Mouse (Mus musculus): ENCODE data around the gene Grid1. TPM values are rescaled to one million over a fixed set of nuclear protein-coding genes. Genes with fewer than 3 reads are reported as not detected.

Gene Grid1
- polyA plus RNA-seq, 1 experiment from 2014 or later = 0.02 TPM

DNA sequence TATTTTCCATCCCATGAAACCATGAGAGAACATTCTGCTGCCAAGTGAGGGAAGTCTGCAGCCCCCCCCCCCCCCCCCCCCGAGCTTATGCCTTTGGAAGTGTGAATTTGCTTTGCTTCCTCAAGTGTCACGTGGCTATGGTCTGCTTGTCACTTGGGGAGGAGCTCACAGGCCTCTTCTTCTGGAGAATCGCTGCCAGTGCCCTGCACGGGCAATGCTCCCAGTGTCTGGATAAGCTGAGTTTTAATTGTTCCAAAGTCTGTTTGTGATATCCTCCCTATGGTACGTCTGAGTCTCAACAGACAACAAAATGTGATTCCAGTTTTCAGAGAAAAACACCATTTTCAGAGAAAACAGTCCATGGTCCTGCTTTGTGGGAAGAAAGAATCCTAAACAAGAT lies 682.4 kb downstream of the Grid1 start:
- Histone ChIP-seq H3K27me3 (ENCODE audit: control insufficient read depth, insufficient read depth, low read depth, low read length) (no peaks in the 10 kb centered on the region), H3K27ac (ENCODE audit: low read length) (no peak overlapping the region), H3K4me2 (ENCODE audit: low read depth, low read length) (no peak overlapping the region), H3K36me3 (ENCODE audit: control insufficient read depth, insufficient read depth) (no peaks in the 10 kb centered on the region), H3K9me3 (replicated peaks; ENCODE audit: control insufficient read depth, low read length) (no peaks in the 10 kb centered on the region), H3K4me3 (ENCODE audit: low read depth, low read length) (no peak overlapping the region), H3K4me1 (ENCODE audit: control insufficient read depth, low read depth, low read length) (no peaks in the 10 kb centered on the region), H3K9ac (ENCODE audit: low read depth, low read length) (no peak overlapping the region)
- 31% methylated on average over 4 of the region's 5 CpGs for WGBS (ENCODE audit: insufficient replicate concordance)
- ATAC-seq (ENCODE audit: low read depth) = no peak

- ATAC-seq (ENCODE audit: low read depth) = no peak
- Histone ChIP-seq H3K9me3 (replicated peaks; ENCODE audit: control insufficient read depth, low read length) (no peaks in the 10 kb centered on the region), H3K27me3 (ENCODE audit: control insufficient read depth, insufficient read depth, low read depth, low read length) (no peaks in the 10 kb centered on the region), H3K4me3 (ENCODE audit: low read depth, low read length) (no peak overlapping the region), H3K27ac (ENCODE audit: low read length) (no peak overlapping the region), H3K4me2 (ENCODE audit: low read depth, low read length) (no peak overlapping the region), H3K36me3 (ENCODE audit: control insufficient read depth, insufficient read depth) (no peaks in the 10 kb centered on the region), H3K9ac (ENCODE audit: low read depth, low read length) (no peak overlapping the region), H3K4me1 (ENCODE audit: control insufficient read depth, low read depth, low read length) (no peaks in the 10 kb centered on the region)
These were observed 699.5 kb downstream of the Grid1 start for GRCm38 (mm10) chr14:35519402-35519801.

DNA sequence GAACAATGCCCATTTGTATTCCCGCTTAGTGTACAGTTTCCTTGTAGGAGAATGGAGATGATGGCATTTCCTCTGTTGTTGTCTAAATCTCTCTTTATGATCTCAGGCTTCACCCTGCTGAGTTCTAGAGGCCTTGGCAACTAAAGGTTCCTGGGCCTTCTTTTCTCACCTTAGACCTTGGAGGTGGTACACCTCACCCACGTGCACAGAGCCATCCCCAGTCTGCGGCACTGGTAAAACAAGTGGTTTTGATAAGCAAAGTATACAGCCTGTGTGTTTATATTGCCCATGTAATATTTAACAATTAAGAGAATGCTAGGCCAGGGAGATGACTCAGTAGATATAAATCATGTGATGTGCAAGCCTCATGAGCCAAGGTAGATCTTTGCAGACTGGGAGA lies 718.9 kb downstream of the Grid1 start:
- Histone ChIP-seq H3K9ac (ENCODE audit: low read depth, low read length) (no peak overlapping the region), H3K27ac (ENCODE audit: low read length) (no peak overlapping the region), H3K4me1 (ENCODE audit: control insufficient read depth, low read depth, low read length) (no peaks in the 10 kb centered on the region), H3K9me3 (replicated peaks; ENCODE audit: control insufficient read depth, low read length) (no peaks in the 10 kb centered on the region), H3K36me3 (ENCODE audit: control insufficient read depth, insufficient read depth) (no peaks in the 10 kb centered on the region), H3K4me3 (ENCODE audit: low read depth, low read length) (no peak overlapping the region), H3K27me3 (ENCODE audit: control insufficient read depth, insufficient read depth, low read depth, low read length) (no peaks in the 10 kb centered on the region), H3K4me2 (ENCODE audit: low read depth, low read length) (no peak overlapping the region)
- no peak for ATAC-seq (ENCODE audit: low read depth)
- WGBS (ENCODE audit: insufficient replicate concordance) = 57% methylated on average over 3 of the region's 3 CpGs

DNA sequence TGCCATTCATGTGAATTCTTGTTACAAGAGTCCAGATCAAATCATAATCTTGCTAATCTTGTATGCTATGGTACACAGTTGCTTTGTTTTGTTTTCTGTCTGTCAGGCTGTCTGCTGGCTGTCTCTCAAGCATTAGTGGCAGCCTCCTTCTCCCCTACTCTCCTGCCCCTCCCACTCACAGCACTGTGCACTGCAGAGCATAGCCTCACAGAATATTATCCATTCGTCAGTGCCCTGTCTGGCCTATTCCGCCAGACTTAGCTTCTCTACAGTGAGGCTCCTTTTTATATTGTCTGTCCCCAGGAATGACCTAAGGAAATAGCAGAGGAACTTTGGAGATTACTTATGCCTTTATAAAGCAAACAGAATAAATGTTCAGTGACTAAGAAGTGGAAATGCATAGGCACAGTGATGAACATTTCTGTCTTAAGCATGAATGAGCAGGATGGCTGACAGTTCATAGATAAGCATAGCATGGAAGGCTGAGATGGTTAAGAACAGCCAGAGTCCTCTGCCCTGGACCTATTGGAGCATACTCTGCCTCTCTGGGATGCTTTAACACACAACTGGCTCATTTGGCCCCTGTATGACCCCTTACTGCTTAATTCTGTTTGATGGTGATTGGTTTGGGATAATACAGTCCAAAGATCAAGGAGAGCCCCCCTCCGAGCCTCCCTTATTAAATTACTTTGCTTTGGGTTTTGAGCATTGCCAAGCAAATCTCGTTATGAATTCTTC lies 721.5 kb downstream of the Grid1 start:
- 54% methylated on average over 4 of the region's 4 CpGs for WGBS (ENCODE audit: insufficient replicate concordance)
- Histone ChIP-seq H3K36me3 (ENCODE audit: control insufficient read depth, insufficient read depth) (no peaks in the 10 kb centered on the region), H3K27me3 (ENCODE audit: control insufficient read depth, insufficient read depth, low read depth, low read length) (no peaks in the 10 kb centered on the region), H3K9me3 (replicated peaks; ENCODE audit: control insufficient read depth, low read length) (no peaks in the 10 kb centered on the region), H3K9ac (ENCODE audit: low read depth, low read length) (no peak overlapping the region), H3K4me3 (ENCODE audit: low read depth, low read length) (no peak overlapping the region), H3K4me2 (ENCODE audit: low read depth, low read length) (no peak overlapping the region), H3K27ac (ENCODE audit: low read length) (no peak overlapping the region), H3K4me1 (ENCODE audit: control insufficient read depth, low read depth, low read length) (no peaks in the 10 kb centered on the region)
- ATAC-seq (ENCODE audit: low read depth) = no peak

DNA sequence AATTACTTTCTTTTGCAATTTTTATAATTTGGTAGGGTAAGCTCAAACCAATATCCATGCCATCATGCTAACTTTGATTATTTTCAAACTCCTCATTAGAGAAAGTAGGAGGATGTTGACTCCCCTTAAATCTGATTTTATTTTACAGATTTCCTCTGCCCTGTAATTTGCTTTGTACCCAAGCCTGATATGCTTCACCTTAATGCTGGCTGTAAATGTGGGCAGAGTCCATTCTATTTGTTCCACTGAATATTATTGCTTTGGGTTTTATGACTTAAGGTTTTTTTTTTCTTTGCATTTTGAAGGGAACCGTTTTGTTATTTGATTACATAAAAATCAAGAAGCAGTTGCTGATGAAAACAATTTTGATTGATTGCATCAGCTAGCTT lies 722.1 kb downstream of the Grid1 start:
- H3K4me2 ChIP-seq (ENCODE audit: low read depth, low read length) = no peak overlapping the region
- WGBS (ENCODE audit: insufficient replicate concordance) = 46% methylated on average over 1 of the region's 1 CpGs
- no peak for ATAC-seq (ENCODE audit: low read depth)
- no peak overlapping the region for H3K27ac ChIP-seq (ENCODE audit: low read length)
- H3K4me1 ChIP-seq (ENCODE audit: control insufficient read depth, low read depth, low read length) = no peaks in the 10 kb centered on the region
- H3K36me3 ChIP-seq (ENCODE audit: control insufficient read depth, insufficient read depth) = no peaks in the 10 kb centered on the region
- no peaks in the 10 kb centered on the region for H3K27me3 ChIP-seq (ENCODE audit: control insufficient read depth, insufficient read depth, low read depth, low read length)
- H3K4me3 ChIP-seq (ENCODE audit: low read depth, low read length) = no peak overlapping the region
- H3K9ac ChIP-seq (ENCODE audit: low read depth, low read length) = no peak overlapping the region
- no peaks in the 10 kb centered on the region for H3K9me3 ChIP-seq (replicated peaks; ENCODE audit: control insufficient read depth, low read length)

GRCm38 (mm10) chr14:35554288-35554687 lies 734.4 kb downstream of the Grid1 start:
- Histone ChIP-seq H3K27me3 (ENCODE audit: control insufficient read depth, insufficient read depth, low read depth, low read length) (no peaks in the 10 kb centered on the region), H3K9me3 (replicated peaks; ENCODE audit: control insufficient read depth, low read length) (no peaks in the 10 kb centered on the region), H3K4me2 (ENCODE audit: low read depth, low read length) (no peak overlapping the region), H3K4me1 (ENCODE audit: control insufficient read depth, low read depth, low read length) (no peaks in the 10 kb centered on the region), H3K27ac (ENCODE audit: low read length) (no peak overlapping the region), H3K4me3 (ENCODE audit: low read depth, low read length) (no peak overlapping the region), H3K36me3 (ENCODE audit: control insufficient read depth, insufficient read depth) (no peaks in the 10 kb centered on the region), H3K9ac (ENCODE audit: low read depth, low read length) (no peak overlapping the region)
- 43% methylated on average over 3 of the region's 3 CpGs for WGBS (ENCODE audit: insufficient replicate concordance)
- no peak for ATAC-seq (ENCODE audit: low read depth)

DNA sequence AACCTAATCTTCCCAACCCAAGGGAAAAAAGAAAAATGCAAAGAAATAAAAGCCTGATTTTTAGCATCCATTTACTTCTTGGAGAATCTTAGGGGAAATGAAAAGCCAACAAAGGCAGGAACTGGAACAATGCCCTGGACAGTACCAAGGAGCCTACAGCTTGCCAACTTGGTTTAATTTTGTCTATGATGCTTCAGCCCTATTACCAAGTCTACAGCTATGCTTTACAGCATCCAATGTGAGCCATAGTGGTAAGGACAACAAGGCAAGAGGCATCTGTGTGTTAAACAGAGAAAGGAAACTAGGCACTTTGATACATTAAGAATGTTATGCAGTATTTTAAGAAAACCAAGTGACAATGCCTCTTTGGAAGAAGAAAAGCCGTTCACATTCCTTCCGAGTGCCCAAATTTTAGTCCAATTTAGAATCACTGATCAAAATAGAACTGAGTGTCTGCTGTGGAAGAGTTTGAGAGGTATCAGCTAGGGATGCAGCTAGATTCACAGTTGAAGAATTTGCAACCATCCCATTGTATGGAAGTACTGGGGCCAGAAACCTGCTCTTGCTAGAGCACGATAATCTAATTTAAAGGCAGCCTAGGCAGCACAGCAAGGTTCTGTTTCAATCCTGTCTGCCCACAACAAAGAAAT lies 741.5 kb downstream of the Grid1 start:
- H3K9ac ChIP-seq (ENCODE audit: low read depth, low read length) = no peak overlapping the region
- no peaks in the 10 kb centered on the region for H3K27me3 ChIP-seq (ENCODE audit: control insufficient read depth, insufficient read depth, low read depth, low read length)
- H3K9me3 ChIP-seq (replicated peaks; ENCODE audit: control insufficient read depth, low read length) = no peaks in the 10 kb centered on the region
- H3K36me3 ChIP-seq (ENCODE audit: control insufficient read depth, insufficient read depth) = no peaks in the 10 kb centered on the region
- H3K27ac ChIP-seq (ENCODE audit: low read length) = no peak overlapping the region
- ATAC-seq (ENCODE audit: low read depth) = no peak
- no peaks in the 10 kb centered on the region for H3K4me1 ChIP-seq (ENCODE audit: control insufficient read depth, low read depth, low read length)
- H3K4me2 ChIP-seq (ENCODE audit: low read depth, low read length) = no peak overlapping the region
- H3K4me3 ChIP-seq (ENCODE audit: low read depth, low read length) = no peak overlapping the region
- WGBS (ENCODE audit: insufficient replicate concordance) = 61% methylated on average over 3 of the region's 3 CpGs

GRCm38 (mm10) chr14:35572991-35573502 lies 753.1 kb downstream of the Grid1 start:
- Histone ChIP-seq H3K4me3 (ENCODE audit: low read depth, low read length) (no peak overlapping the region), H3K27me3 (ENCODE audit: control insufficient read depth, insufficient read depth, low read depth, low read length) (no peaks in the 10 kb centered on the region), H3K4me2 (ENCODE audit: low read depth, low read length) (no peak overlapping the region), H3K9ac (ENCODE audit: low read depth, low read length) (no peak overlapping the region), H3K27ac (ENCODE audit: low read length) (no peak overlapping the region), H3K9me3 (replicated peaks; ENCODE audit: control insufficient read depth, low read length) (no peaks in the 10 kb centered on the region), H3K4me1 (ENCODE audit: control insufficient read depth, low read depth, low read length) (no peaks in the 10 kb centered on the region), H3K36me3 (ENCODE audit: control insufficient read depth, insufficient read depth) (no peaks in the 10 kb centered on the region)
- ATAC-seq (ENCODE audit: low read depth) = no peak
- 60% methylated on average over 4 of the region's 4 CpGs for WGBS (ENCODE audit: insufficient replicate concordance)

GRCm38 (mm10) chr14:35574489-35574888 lies 754.6 kb downstream of the Grid1 start:
- H3K4me1 ChIP-seq (ENCODE audit: control insufficient read depth, low read depth, low read length) = no peaks in the 10 kb centered on the region
- no peak overlapping the region for H3K4me2 ChIP-seq (ENCODE audit: low read depth, low read length)
- no peaks in the 10 kb centered on the region for H3K27me3 ChIP-seq (ENCODE audit: control insufficient read depth, insufficient read depth, low read depth, low read length)
- no peak overlapping the region for H3K27ac ChIP-seq (ENCODE audit: low read length)
- WGBS (ENCODE audit: insufficient replicate concordance) = 30% methylated on average over 2 of the region's 2 CpGs
- no peaks in the 10 kb centered on the region for H3K36me3 ChIP-seq (ENCODE audit: control insufficient read depth, insufficient read depth)
- ATAC-seq (ENCODE audit: low read depth) = no peak
- H3K9me3 ChIP-seq (replicated peaks; ENCODE audit: control insufficient read depth, low read length) = no peaks in the 10 kb centered on the region
- H3K9ac ChIP-seq (ENCODE audit: low read depth, low read length) = no peak overlapping the region
- H3K4me3 ChIP-seq (ENCODE audit: low read depth, low read length) = no peak overlapping the region
